Mouse (Mus musculus): ENCODE measurements around the gene Pacrg.

DNA sequence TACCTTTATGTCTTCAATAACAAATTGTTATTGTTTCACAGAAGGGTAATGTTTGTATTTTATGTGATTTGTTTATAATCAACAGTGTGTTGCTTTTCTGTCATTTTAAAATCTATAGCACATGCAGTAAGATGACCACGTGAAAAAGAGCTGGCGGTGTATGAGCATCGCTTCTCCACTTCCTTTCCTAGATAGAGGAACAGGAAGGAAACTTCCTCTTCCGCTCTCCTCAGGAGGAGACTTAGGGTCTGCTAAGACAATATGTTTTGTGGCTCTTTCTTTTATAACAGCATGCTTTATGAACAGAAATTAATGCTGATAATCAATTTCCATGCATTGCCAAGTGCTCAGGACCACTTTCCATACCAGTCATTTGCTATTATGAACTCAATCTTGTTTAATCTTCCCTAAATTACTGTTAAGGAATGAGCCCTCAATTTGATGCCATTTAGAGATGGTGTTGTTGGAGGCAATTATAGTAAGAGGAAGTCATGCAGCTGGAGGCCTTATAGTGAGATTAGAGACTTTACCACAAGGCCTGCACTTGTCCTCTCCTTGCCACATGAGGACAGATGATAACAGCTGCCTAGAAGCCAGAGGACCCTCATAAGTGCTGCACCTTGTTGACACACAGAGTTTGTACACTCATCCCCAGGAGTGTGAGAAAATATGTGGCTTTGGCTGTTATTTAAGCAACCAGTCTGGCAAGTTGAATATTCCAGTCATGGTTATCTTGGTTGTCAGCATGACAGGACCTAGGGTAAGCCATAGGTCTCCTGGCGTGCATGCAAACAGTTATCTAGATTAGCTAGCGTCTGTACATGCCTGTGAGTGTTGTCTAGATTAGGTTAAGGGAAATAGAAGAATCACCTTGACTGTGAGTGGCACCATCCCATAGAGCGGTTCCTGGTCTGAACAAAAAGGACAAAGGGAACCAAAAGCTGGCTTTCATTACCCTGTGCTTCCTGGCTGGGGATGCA lies 34.4 kb upstream of the Pacrg start:
- no peak for TF ChIP-seq CTCF (IDR thresholded peaks at IDR 0.05; ENCODE audit: control insufficient read depth, insufficient read depth, insufficient replicate concordance, low read depth, low read length)
- TF ChIP-seq POLR2A (IDR thresholded peaks at IDR 0.05; ENCODE audit: control insufficient read depth, low read depth, low read length) = no peak
